ENCODE assay signal across 8 mouse cellular contexts in genomic region chr10:43479436-43480157, GRCm38 (mm10). TPM values are rescaled to one million over a fixed set of nuclear protein-coding genes. Genes with fewer than 3 reads are reported as not detected.
DNase-seq lines count a peak whose midpoint lies in the region; ATAC-seq and TF ChIP-seq lines count a peak whose summit lies in the region.

No protein-coding gene starts in this region.

- TF ChIP-seq CTCF in embryonic fibroblast, embryonic 13.5 days (IDR thresholded peaks at IDR 0.05; ENCODE audit: borderline replicate concordance, insufficient read depth, low read length): no peak

- H3K4me3 ChIP-seq in embryonic fibroblast, embryonic 13.5 days (ENCODE audit: insufficient read depth, low read length): peak overlapping the region; percentile 69
- peak overlapping the region; percentile 84 for H3K4me3 ChIP-seq in heart, embryonic 11.5 days (ENCODE audit: low read depth, low read length)
- peak overlapping the region; percentile 80 for H3K4me3 ChIP-seq in kidney, embryonic 16.5 days (ENCODE audit: low read length)
- peak overlapping the region; percentile 74 for H3K4me3 ChIP-seq in liver, embryonic 12.5 days

- H3K4me1 ChIP-seq in embryonic fibroblast, embryonic 13.5 days (ENCODE audit: control insufficient read depth, insufficient read depth, low read length): peaks cover 6% of the 10 kb centered on the region
- H3K4me1 ChIP-seq in heart, embryonic 11.5 days (ENCODE audit: control insufficient read depth, insufficient read depth, low read length): peaks cover 22% of the 10 kb centered on the region
- H3K4me1 ChIP-seq in kidney, embryonic 16.5 days (ENCODE audit: insufficient read depth, low read length): peaks cover 35% of the 10 kb centered on the region
- H3K4me1 ChIP-seq in liver, embryonic 12.5 days: peaks cover 62% of the 10 kb centered on the region

- TF ChIP-seq POLR2A in embryonic fibroblast, embryonic 13.5 days (IDR thresholded peaks at IDR 0.05; ENCODE audit: low read depth, low read length): peak; percentile 72

- no peaks in the 10 kb centered on the region for H3K27me3 ChIP-seq in heart, embryonic 11.5 days (ENCODE audit: control insufficient read depth, insufficient read depth, low read length)
- H3K27me3 ChIP-seq in kidney, embryonic 16.5 days (ENCODE audit: insufficient read depth, low read length): no peaks in the 10 kb centered on the region
- H3K27me3 ChIP-seq in liver, embryonic 12.5 days (replicated peaks): no peaks in the 10 kb centered on the region
- no peaks in the 10 kb centered on the region; the same call in 1 of the 2 replicates for H3K27me3 ChIP-seq in splenic B cell, adult 2 months (ENCODE audit: control insufficient read depth, insufficient read depth, low read length, poor library complexity, severe bottlenecking)

- H3K36me3 ChIP-seq in heart, embryonic 11.5 days (ENCODE audit: control insufficient read depth, insufficient read depth, low read length): no peaks in the 10 kb centered on the region
- no peaks in the 10 kb centered on the region for H3K36me3 ChIP-seq in kidney, embryonic 16.5 days (ENCODE audit: insufficient read depth, low read length)
- no peaks in the 10 kb centered on the region for H3K36me3 ChIP-seq in liver, embryonic 12.5 days
- H3K36me3 ChIP-seq in splenic B cell, adult 2 months (ENCODE audit: control insufficient read depth, insufficient read depth, low read length, poor library complexity, severe bottlenecking): no peaks in the 10 kb centered on the region

- under 1% methylated on average over 91 of the region's 103 CpGs for WGBS in heart, embryonic 11.5 days (ENCODE audit: insufficient replicate concordance)
- under 1% methylated on average over 84 of the region's 103 CpGs for WGBS in kidney, embryonic 16.5 days
- WGBS in liver, embryonic 12.5 days (ENCODE audit: insufficient replicate concordance): under 1% methylated on average over 99 of the region's 103 CpGs

- H3K4me2 ChIP-seq in heart, embryonic 11.5 days: peak overlapping the region; percentile 97
- H3K4me2 ChIP-seq in kidney, embryonic 16.5 days (replicated peaks; ENCODE audit: low read depth, low read length): peak overlapping the region; percentile 88
- peak overlapping the region; percentile 99 for H3K4me2 ChIP-seq in liver, embryonic 12.5 days

- ATAC-seq in heart, embryonic 11.5 days (replicated peaks; ENCODE audit: insufficient number of reproducible peaks, low FRiP score, low TSS enrichment): peak; percentile 88
- peak; percentile 90 for ATAC-seq in kidney, embryonic 16.5 days (ENCODE audit: low FRiP score, low TSS enrichment)
- peak; percentile 89 for ATAC-seq in liver, embryonic 12.5 days

- peak overlapping the region; percentile 88 for H3K27ac ChIP-seq in embryonic fibroblast, embryonic 13.5 days (ENCODE audit: insufficient read depth, low read length)
- H3K27ac ChIP-seq in heart, embryonic 11.5 days (ENCODE audit: low read depth, low read length): peak overlapping the region; percentile 97
- H3K27ac ChIP-seq in kidney, embryonic 16.5 days (ENCODE audit: low read length): peak overlapping the region; percentile 98
- H3K27ac ChIP-seq in liver, embryonic 12.5 days: peak overlapping the region; percentile 93

- peak; percentile 89 to 92 for DNase-seq in B cell, adult 2 months
- peak; percentile 86 for DNase-seq in brain, adult 2 months (ENCODE audit: low read depth, low spot score)
- peak; percentile 91 for DNase-seq in naive thymus-derived CD4-positive, alpha-beta T cell, adult 2 months (ENCODE audit: low read depth)
- peak; percentile 93 for DNase-seq in splenic B cell, adult 2 months (ENCODE audit: low read depth, low spot score)

- peak overlapping the region; percentile 95 for H3K9ac ChIP-seq in heart, embryonic 11.5 days (ENCODE audit: low read depth, low read length)
- H3K9ac ChIP-seq in kidney, embryonic 16.5 days (replicated peaks; ENCODE audit: low read length): peak overlapping the region; percentile 98
- peak overlapping the region; percentile 86 for H3K9ac ChIP-seq in liver, embryonic 12.5 days

- no peaks in the 10 kb centered on the region for H3K9me3 ChIP-seq in heart, embryonic 11.5 days (replicated peaks; ENCODE audit: control insufficient read depth, low read length)
- H3K9me3 ChIP-seq in kidney, embryonic 16.5 days (ENCODE audit: low read length): no peaks in the 10 kb centered on the region
- no peaks in the 10 kb centered on the region for H3K9me3 ChIP-seq in liver, embryonic 12.5 days (replicated peaks)

RNA-seq across cellular contexts. Expression of gene Bend3, which starts 1.0 kb away (rescaled TPM):
- polyA plus RNA-seq in embryonic fibroblast, embryonic 13.5 days (2011; ENCODE audit: insufficient read length, low read depth, missing spikeins): 7.8 and 8.8 TPM in 2 replicates
- 3.9 and 4.1 TPM in 2 replicates for polyA plus RNA-seq in heart, embryonic 11.5 days (2014; fragmentation: Nextera tagmentation; extraction: Ambion mirVana)
- polyA plus RNA-seq in kidney, embryonic 16.5 days (2015; fragmentation: Nextera tagmentation; extraction: Ambion mirVana): 4.1 and 6.8 TPM in 2 replicates
- polyA plus RNA-seq in liver, embryonic 12.5 days (2016; fragmentation: Nextera tagmentation; extraction: Ambion mirVana): 3.0 and 4.2 TPM in 2 replicates

RNA-seq across cellular contexts. Expression of gene Gm9803, which starts 44.3 kb away (rescaled TPM):
- 15.4 and 21.8 TPM in 2 replicates for polyA plus RNA-seq in embryonic fibroblast, embryonic 13.5 days (2011; ENCODE audit: insufficient read length, low read depth, missing spikeins)
- 11.5 and 22.7 TPM in 2 replicates for polyA plus RNA-seq in heart, embryonic 11.5 days (2014; fragmentation: Nextera tagmentation; extraction: Ambion mirVana)
- 13.8 and 28.9 TPM in 2 replicates for polyA plus RNA-seq in kidney, embryonic 16.5 days (2015; fragmentation: Nextera tagmentation; extraction: Ambion mirVana)
- polyA plus RNA-seq in liver, embryonic 12.5 days (2016; fragmentation: Nextera tagmentation; extraction: Ambion mirVana): 9.6 and 11.7 TPM in 2 replicates

Comparison
In these comparisons a context has a peak if more than half of its experiments do, and no peak if none do; other contexts are left out.
1. Peak in every context shown above with its lines: DNase-seq, ATAC-seq, H3K4me3 ChIP-seq and H3K27ac ChIP-seq.